Mouse (Mus musculus): Measurements from ENCODE around the gene Syn2.

Syn2 gene

DNA sequence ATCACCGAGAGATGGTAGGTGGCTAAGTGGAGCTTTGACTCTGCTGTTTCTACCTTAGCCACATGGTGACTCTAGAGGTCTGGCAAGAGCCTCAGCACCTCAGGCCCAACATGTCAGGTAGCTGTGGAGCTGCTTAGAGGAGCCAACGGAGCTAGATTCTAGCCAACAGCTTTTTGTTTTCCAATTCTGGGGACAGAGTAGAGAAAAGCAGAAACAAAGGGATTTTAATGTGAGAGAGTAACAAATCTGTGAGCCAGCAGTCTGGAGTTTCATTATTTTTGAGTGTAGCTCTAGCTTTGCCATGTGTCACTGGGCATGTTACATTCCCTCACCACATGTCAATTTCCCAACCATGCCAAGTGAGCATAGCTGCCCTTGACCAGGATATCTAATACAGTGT is 109.5 kb downstream of the Syn2 start:
- DNase-seq (ENCODE audit: low read depth, low spot score), result no peak

DNA sequence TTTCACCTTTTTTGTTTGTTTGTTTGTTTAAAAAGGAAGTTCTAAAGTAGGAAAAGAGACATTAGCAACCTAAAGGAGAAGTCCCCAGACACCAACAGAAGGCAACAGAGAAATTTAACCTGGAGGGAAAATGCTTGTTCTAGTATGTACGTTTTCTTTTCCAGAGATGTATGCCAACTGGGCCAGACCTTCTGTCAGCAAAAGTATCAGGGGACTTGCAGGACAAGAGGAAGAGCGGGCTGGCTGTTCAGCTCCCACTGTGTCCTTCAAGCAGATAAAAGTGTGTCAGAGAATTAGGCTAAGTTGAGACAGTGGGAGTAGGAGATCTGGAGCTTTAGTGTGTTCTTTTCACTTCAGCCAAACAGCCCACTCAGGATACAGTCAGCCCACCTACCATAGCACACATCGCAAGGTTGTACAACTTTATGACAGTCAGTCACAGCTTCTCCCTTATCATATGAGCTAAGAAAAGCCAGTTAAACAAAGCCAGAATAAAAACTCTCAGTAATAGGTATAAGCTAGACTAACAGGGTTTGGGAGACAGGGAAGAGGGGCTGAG is 110.9 kb downstream of the Syn2 start:
- DNase-seq (ENCODE audit: low read depth, low spot score), result no peak

DNA sequence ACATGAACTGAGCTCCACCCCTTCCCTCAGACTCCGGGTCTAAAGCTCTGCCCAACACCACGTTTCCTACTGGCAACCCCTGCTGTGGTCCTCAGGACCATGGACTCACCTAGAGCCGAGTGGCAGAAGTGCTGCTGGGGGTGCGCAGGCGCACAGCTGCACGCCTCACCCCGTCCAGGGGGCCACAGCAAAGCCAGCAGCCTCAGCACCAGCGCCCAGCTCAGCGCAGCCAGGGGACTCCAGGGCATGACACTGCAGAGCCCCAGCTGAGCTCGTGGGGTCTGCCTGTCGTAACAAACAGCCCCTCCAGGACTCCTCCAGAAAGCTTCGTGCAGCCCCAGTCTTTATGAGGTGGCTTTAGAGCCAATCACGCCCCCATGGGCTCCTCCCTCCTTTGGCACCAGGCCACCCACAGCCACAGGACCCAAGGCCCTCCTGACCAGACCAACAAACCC is 116.9 kb downstream of the Syn2 start:
- peak; percentile 15 for DNase-seq (ENCODE audit: low read depth, low spot score)

DNA sequence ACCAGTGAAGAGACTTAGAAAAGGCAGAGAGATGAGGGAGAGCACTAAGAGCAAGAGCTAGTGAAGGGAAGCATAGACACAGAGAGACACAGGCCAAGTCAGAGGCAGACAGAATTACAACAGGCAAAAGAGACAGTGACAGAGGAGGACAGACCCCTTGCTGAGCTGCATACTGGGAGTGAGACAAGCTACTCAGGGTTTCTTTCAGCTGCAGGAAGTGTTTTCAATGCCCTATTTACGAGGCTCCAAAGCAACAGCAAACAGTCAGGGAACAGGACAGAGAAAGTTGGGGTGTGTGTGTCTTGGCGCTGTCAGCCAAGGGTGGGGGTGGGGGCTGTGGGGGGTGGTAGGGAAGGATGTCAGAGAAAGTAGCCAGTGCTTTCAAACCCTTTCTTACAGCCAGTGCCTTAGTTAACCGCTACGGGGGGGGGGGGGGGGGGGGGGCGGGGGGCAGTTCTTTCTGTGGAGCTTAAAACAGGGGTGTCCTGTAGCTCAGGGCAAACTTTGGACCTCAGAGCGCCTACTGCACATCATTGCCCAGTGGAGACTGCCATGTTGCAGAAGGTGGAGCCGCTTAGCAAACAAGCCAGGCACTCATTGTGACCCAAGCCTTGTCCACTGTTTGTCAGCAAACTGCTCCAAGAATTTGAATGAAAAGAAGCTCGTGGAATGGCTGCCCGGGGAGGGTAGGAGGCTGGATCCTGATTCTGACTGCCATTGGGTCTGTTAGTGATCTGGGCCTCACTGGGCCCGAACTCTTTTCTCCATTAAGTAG is 117.6 kb downstream of the Syn2 start, which contains the start of gene Timp4:
Gene Timp4 (minus strand): TSS at position 107 of the 775 bp plus-strand sequence.
- peak; percentile 95 for DNase-seq (ENCODE audit: low read depth, low spot score)

DNA sequence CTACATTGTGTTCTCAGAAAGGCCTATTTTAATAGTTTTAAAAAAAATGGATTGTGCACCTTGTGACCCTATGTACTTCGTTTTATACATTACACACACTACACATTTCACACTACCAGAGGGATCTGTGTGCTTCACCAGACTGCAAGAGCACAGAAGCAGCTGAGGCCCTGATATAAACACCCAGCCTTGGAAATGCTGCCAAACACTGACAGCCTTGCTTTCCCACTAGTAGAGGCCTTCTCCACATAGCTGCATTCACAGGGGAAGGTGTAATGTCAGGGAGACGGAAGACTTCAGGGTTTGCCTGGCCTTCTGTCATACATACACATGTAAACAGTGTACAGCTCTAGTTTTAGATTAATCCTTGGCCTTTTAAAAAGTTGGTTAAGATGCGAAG is 120.5 kb downstream of the Syn2 start:
- DNase-seq (ENCODE audit: low read depth, low spot score), result no peak

DNA sequence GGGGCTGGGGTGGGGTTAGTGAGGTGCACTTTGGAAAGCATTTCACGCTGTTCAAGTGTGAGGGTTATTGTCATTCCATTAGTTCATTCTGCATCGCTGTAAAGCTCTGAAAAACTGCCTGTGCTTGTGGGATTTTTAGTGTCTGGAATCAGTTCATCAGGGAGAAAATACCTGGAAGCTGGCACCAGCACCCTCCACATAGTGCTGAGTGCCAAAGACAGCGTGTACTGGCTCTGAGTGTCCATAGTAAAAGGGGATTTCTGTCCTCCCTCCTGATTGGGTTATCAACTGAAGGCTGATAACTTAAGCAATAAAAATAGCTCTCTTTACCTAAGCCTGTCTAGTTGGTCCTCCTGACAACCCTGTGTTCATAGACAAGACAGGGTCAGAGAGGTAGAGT is 125.8 kb downstream of the Syn2 start:
- no peak for DNase-seq (ENCODE audit: low read depth, low spot score)

DNA sequence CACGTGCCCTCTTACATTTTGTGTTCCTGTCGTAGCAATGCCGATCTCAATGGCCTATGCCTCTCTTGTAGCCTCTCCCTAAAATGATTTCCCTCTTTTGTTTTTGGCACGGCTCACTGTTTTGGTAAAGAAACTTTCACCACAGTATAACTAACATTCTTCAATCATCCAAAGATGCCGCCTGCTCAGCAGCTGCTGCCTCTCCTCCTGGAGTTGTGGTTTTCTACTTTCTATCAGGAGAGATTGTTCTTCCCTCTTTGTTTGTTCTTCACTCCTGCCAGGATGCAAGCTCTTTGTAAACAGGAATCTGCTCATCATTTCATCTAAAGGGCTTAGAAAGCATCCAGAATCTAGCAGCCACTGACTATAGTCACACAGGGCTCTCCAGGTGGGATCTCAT is 132.1 kb downstream of the Syn2 start:
- DNase-seq (ENCODE audit: low read depth, low spot score), result no peak

DNA sequence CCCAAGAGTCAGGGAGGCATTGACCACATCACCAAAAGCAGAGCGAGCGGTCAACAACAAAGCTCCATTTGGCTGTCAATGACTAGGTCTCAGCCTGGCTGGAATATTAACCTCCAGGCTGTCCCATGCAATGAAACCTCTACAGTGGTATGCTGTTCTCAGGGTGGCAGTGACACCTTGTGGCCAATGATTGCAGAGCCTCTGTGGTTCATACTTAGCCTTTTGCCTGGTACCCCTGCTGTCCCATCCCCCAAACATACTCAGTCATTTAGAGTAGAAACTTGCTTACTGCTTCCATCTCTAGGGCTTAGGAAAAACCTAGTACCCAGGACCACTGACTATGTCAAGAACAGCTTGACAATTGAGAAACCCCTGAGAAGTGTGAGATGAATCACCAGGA is 133.2 kb downstream of the Syn2 start:
- DNase-seq (ENCODE audit: low read depth, low spot score), result peak; percentile 66

DNA sequence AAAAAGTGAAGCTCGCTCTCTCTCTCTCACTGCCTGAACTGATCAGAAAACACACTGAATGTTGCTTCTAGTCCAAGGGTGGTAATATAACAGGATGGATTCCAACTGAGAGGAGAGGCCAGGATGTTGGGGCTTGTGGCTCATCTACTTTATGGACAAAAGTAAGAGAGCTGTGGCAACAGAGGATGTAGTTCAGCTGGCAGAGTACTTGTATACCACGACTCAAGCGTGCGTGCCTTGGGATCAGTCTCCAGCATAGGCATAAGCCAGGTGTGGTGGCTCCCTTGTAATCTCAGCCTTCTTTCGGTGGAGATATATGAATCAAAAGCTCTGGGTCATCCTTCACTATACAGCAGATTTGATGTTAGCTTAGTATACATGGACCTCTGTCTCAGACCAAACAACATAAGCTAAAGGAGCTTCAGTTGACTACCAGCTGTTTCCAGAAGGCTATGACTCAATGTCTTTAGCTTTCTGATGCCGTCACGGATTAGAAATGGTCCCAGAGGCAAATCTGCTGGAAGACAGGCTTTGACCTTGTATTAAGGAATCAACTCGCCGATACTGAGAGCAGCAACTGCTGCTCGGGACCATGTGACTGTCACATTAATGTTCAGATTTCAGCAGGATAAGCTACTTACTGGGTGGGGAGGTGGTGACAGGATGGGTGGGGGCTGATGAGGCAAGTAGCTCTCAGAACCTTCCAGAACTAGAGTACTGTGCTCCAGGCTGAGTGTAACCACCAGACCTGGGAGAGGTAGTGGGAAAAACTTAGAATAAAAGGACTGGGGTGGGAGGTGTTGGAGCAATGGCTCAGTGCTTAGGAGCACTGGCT is 134.1 kb downstream of the Syn2 start:
- DNase-seq (ENCODE audit: low read depth, low spot score), result no peak

DNA sequence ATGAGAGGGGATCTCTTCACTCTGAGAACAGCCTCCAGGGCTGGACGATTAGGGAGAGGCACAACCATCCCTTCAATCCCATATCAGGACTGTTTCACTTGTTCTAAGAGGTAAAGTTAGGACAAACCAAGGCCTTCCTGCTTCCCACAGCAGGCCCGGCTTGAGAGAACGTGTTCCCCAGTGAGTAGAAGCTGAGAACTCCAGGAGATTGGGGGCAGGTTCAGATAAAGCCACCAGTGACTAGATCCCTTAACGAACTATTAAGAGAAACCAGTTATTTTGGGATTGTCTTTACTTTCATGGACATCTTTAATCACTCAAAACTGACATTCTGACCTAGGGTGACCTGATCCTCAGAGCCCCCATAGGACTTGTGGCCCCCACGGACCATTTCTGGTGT is 134.9 kb downstream of the Syn2 start:
- DNase-seq (ENCODE audit: low read depth, low spot score), result no peak

DNA sequence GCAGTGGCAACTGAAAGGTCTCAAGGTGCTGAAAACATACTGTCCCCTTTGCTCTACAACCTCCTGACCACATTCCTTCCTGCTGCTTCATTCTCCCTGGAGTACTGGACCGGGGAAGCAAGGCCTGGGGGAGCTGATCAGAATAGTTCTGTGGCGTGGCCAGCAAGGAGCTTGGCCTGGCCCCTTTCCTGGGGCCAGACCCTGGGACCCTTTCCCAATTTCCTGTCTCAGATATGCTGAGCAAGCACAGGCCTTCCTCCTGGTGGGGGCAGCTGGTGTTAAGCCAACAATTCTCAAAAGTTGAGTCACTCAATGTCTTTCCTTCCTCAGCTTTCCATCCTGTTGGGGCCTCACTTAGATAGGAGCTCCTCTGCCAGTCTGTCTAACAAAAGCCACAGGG is 135.4 kb downstream of the Syn2 start:
- no peak for DNase-seq (ENCODE audit: low read depth, low spot score)

DNA sequence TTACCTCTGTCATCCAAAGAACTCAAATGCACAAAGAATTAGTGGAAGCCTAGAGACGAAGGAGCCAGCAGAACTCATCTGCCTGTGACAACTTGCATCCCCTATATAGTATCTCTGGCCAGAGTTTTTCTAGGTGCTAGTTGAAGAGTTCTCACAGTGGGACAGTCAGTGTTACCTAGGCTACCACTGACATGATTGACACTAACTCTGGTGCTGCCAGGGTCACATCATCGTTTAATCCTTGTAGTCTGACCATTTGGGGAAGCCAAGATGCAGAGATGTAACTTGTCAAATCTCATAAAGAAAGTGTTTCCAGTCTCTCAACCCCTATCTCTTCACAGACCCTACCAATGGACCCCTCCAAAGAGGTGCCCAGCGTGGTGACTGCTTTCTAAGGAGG is 136.6 kb downstream of the Syn2 start:
- no peak for DNase-seq (ENCODE audit: low read depth, low spot score)

DNA sequence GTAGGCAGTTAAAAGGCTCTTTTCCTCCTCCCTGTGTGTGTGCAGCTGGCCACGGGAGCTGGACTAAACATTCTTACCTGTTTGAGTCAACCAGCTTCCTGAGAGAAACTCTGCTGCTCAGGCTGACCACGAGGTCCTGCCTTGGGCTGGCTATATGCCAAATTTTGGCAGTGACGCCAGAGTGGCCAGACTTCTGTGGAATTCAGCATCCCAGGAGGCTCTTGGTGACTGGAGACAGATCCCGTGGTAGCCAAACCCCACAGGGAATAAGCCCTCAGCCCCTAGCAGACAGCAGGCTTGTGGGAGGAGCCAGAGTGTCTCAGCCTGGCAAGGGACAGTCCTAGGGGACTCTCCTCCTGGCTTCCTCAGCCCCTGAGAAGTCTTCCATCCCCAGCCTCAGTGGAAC is 137.2 kb downstream of the Syn2 start:
- no peak for DNase-seq (ENCODE audit: low read depth, low spot score)

DNA sequence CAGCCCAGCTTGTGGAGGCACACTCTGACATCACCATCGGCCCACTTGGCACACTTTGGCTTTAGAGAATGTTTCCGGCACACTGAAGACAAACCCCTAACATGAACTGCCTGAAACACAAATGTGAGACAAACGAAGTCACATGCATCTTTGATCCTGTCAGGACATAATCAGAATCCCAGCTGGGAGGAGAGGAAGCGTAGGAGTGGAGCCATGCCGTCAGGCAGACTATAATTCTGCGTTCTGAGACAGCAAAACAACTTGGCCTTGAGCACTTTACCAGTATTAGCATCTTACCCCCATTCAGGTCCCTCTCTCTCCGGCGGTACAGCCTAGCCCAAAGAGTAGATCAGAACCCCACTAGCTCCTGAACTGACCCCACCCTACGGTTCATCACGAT is 138.6 kb downstream of the Syn2 start:
- no peak for DNase-seq (ENCODE audit: low read depth, low spot score)

DNA sequence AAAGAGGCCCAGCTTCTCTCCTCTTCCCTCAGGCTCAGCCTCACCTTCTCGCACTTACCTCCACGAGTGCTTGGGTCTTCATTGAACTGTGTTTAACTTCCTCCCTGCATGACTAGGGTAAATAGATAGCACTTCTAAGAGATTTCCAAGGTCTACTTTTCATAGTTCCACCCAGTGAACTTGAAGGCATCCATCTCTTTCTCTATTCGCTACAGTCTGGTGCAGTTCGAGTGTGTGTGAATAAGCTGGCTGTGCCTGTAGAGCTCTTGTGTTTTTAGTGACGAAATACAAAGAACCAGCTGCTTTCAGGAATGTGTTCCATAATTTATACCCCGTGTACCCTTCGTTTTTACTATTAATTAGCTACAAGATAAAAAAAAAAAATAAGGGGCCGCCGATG is 140.0 kb downstream of the Syn2 start:
- no peak for DNase-seq (ENCODE audit: low read depth, low spot score)

DNA sequence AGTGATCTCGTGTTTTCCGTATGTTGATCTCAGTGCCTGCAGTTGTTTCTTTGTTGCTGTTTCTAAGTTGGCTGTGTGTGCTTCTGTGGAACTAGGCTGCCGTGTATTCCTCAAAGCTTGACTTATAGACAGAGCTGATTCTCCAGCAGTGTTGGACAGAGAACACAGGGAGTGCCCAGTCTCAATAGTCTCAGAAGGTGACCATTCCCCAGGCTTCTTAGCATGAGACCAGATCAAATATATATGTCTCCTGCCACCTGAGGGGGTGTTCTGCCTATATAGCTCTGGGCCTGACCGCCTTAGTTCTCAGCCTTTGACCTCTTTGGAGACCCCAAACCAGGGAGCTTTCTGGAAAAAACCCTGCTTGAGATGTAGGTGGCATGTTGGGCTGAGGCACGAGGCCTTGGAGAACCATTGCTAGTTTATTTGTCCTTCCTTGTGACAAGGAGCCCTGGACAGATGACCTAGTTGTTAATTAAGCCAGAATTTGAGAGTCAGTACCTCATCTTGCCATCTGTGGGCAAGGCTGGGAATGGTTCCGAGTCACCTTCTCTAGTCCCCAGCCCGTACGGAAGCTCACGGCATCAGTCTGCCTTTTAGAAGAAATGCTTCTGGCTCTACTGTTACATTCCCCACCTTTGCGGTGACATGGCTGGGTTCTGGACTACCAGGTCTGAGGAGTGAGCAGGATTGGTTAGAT is 140.6 kb downstream of the Syn2 start:
- no peak for DNase-seq (ENCODE audit: low read depth, low spot score)

DNA sequence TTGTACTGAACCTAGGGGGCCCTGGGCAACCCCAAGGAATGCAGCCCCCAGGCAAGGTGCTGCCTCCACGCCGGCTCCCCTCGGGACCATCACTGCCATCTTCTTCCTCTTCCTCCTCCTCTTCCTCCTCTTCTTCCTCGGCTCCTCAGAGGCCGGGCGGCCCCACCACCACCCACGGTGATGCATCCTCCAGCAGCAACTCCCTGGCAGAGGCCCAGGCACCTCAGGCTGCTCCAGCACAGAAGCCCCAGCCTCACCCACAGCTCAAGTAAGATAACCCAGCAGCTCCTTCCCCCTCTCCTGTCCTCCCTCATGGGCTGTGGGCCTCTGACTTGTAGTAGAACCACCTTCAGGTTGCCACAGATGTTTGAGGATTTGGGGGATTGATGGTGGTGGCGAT is 143.4 kb downstream of the Syn2 start:
- DNase-seq (ENCODE audit: low read depth, low spot score), result no peak

DNA sequence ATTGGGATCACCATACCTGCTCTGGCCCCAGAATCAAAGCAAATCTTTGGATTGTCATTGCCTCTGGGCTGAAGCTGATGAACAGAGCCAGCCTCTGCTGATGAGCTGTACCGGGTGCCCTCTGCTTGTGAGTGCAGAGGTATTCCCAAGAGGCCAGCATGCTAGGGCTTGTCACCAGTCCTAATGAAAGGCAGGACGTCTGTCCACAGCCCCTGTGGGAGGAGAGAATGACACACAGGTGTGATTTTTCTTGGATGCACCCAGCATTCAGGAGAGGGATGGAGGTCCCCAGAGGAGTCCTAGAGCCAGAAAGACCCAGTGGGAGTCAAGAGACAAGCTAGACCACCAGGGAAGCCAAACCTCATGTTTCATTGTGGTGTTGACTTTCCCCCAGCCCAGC is 144.9 kb downstream of the Syn2 start:
- no peak for DNase-seq (ENCODE audit: low read depth, low spot score)

DNA sequence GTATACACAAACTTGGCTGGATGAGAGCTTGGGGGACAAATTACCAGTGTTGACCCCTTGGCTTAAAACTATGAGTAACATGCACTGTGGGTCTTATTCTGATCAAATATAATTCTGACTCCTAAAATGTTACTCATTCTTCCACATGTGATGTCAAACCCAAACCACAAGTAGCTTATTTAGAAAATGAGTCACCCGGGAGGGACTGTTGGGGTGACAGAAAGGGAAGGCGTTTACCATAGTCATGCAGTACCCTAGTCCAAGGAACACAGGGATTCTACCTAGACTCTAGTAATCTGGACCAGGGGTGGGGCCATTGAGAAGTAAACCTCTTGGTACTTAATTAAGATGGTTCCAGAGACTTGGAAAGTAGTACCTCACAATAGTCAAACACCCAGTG is 149.5 kb downstream of the Syn2 start:
- DNase-seq (ENCODE audit: low read depth, low spot score), result no peak

DNA sequence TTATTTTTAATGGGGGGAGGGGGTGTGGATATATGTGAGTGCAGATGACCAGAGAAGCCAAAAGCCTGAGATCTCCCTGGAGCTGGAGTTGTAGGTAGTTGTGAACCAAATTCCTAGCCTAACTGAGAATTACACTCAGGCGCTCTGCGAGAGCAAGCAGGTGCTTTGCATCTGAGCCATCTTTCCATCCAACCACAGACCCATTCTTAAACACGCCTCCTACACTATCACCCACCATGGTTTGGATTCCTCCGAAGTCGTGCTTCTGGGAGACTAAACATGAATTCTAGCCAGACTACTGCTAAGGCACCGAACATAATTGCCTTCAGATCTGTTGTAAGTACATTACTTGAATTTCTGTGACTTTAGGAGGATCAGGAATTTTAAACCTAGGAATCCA is 151.7 kb downstream of the Syn2 start:
- no peak for DNase-seq (ENCODE audit: low read depth, low spot score)

DNA sequence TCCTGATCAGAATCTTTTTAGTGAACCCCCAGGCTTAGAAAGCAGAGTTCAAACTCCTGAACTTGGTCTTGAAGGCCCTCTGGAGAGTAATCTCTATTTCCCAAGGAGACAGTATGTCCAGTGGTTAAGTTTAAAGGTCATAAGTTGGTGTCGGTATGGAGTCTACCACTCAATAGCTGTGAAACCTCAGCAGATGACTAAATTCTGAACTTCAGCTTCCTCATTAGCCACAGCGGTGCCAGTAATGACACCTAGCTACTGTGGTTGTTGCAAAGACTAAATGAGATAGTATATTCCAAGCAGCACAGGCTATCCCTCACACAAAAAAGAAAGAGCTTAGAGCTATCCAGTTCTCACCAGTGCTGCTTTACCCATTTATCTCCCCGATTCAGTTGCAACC is 153.5 kb downstream of the Syn2 start:
- no peak for DNase-seq (ENCODE audit: low read depth, low spot score)

DNA sequence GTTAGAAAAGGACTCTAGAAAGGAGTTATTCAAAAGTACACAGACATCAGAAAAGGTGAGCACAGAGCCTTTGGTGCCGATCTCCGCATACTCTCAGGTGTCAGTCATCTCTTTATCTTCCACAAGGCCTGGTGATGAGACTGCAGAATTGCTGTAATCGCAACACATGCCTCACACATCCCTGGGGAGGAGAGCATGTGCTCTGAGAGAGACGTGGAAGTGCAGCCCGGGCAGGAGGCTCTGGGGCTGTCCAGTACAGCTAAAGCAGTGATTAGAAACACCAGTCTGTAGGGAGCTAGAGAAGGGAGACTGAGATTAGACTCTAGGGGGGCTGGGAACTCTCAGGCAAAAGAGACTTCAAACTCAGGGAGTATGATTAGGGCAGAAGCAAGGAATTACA is 155.9 kb downstream of the Syn2 start:
- no peak for DNase-seq (ENCODE audit: low read depth, low spot score)
